Mouse (Mus musculus) olfactory bulb, adult 2 months (tissue): ENCODE measurements at regions not wholly inside any gene's neighbourhood (a gene's known extent, or its start where the extent isn't known, plus 50 kb on each side); places are given as distances from the start of the nearest gene placed in this dataset.

ENCODE experiments used
- CTCF ChIP-seq: fragments of 200-500 bp; IDR thresholded peaks from 2 replicates; pipeline ENCODE4 v1.5.1; 2012; ENCODE audit warnings: low read depth, mild to moderate bottlenecking, low read length, moderate library complexity; ENCODE audit not compliant: insufficient read depth
- POLR2A ChIP-seq: fragments of 200-500 bp; IDR thresholded peaks from 2 replicates; pipeline ENCODE4 v1.6.1; 2012; ENCODE audit warnings: mild to moderate bottlenecking, low read depth, low read length, moderate library complexity; ENCODE audit not compliant: insufficient read depth

GRCm38 (mm10) chr12:16222836-16223450 lies 387.8 kb downstream of the Lpin1 start:
- TF ChIP-seq CTCF: no peak
- TF ChIP-seq POLR2A: no peak
